ENCODE assay signal across 9 mouse cellular contexts in genomic region chr15:79126217-79126932, GRCm38 (mm10). TPM values are rescaled to one million over a fixed set of nuclear protein-coding genes. Genes with fewer than 3 reads are reported as not detected.
DNase-seq lines count a peak whose midpoint lies in the region; ATAC-seq and TF ChIP-seq lines count a peak whose summit lies in the region.
"Had no signal": no experiment of that assay in that cellular context is flagged by ENCODE, and none has a peak within 500 bp of the region (broad histone marks: within the 10 kb centered on the region; RNA-seq: fewer than 3 reads in every experiment).

No protein-coding gene starts in this region.

- H3K9ac ChIP-seq in kidney, postnatal 0 days (ENCODE audit: low read depth, low read length), result no peak overlapping the region
- H3K9ac ChIP-seq: neural tube, embryonic 12.5 days had no signal

- TF ChIP-seq CTCF in gastrocnemius, adult 2 months (IDR thresholded peaks at IDR 0.05), result peak; percentile 76
- peak; percentile 77 for TF ChIP-seq CTCF in kidney, postnatal 0 days (IDR thresholded peaks at IDR 0.05; ENCODE audit: low read depth)

- no peak overlapping the region for H3K4me2 ChIP-seq in kidney, postnatal 0 days (ENCODE audit: low read length)
- H3K4me2 ChIP-seq: neural tube, embryonic 12.5 days had no signal

- H3K4me3 ChIP-seq in gastrocnemius, adult 2 months, result no peak overlapping the region
- H3K4me3 ChIP-seq in kidney, postnatal 0 days (replicated peaks; ENCODE audit: low read depth, low read length), result no peak overlapping the region
- H3K4me3 ChIP-seq: neural tube, embryonic 12.5 days had no signal

- H3K36me3 ChIP-seq in kidney, postnatal 0 days (ENCODE audit: insufficient read depth, low read length), result peaks cover 66% of the 10 kb centered on the region

- H3K27ac ChIP-seq in gastrocnemius, adult 2 months, result no peak overlapping the region
- no peak overlapping the region for H3K27ac ChIP-seq in kidney, postnatal 0 days
- H3K27ac ChIP-seq: neural tube, embryonic 12.5 days had no signal

- ATAC-seq in kidney, postnatal 0 days (replicated peaks; ENCODE audit: low FRiP score, low read depth), result no peak
- ATAC-seq in megakaryocyte progenitor cell, adult 5-6 weeks (replicated peaks; ENCODE audit: poor library complexity), result peak; percentile 60

- DNase-seq in gastrocnemius, adult 2 months, result peak; percentile 72
- no peak for DNase-seq in gastrocnemius, postnatal 4 days (ENCODE audit: low spot score in 2 of 2)
- DNase-seq in spleen, postnatal 10 days (ENCODE audit: low spot score in 2 of 2), result peak; percentile 39 to 64
- no peak for DNase-seq in spleen, adult 12 weeks (ENCODE audit: low spot score)
- peak; percentile 59 for DNase-seq in cerebellum, adult 9-10 months
- DNase-seq in kidney, postnatal 0 days (ENCODE audit: low spot score), result peak; percentile 54
- no peak for DNase-seq in ovary, adult 18-20 months (ENCODE audit: low spot score)

- WGBS in kidney, postnatal 0 days, result 81% methylated on average over 13 of the region's 13 CpGs

- no peaks in the 10 kb centered on the region for H3K9me3 ChIP-seq in kidney, postnatal 0 days (replicated peaks; ENCODE audit: low read length)
- H3K9me3 ChIP-seq: neural tube, embryonic 12.5 days had no signal

- H3K27me3 ChIP-seq in kidney, postnatal 0 days (ENCODE audit: insufficient read depth, low read length), result no peaks in the 10 kb centered on the region
- H3K27me3 ChIP-seq: neural tube, embryonic 12.5 days had no signal

- intact Hi-C loops in gastrocnemius, adult 2 months (cut with DNase I), result loop anchor here (2.0 to 5.0 kb wide), 2 partner anchors 22 to 34 kb away; no protein-coding TSS in a partner anchor

- H3K4me1 ChIP-seq in kidney, postnatal 0 days (replicated peaks; ENCODE audit: insufficient read depth, low read length), result no peaks in the 10 kb centered on the region

RNA-seq across cellular contexts. Expression of gene Polr2f, which starts 14.4 kb away (rescaled TPM):
- 10 to 100 TPM; 61.0 to 87.7 TPM for total RNA-seq in gastrocnemius, adult 2 months (2021)
- total RNA-seq in gastrocnemius, postnatal 4 days (2021), result 10 to 100 TPM; 72.2 to 92.4 TPM
- 314 and 321 TPM in 2 replicates for polyA plus RNA-seq in kidney, postnatal 0 days (2015; fragmentation: Nextera tagmentation; extraction: Ambion mirVana)
- 76.7 and 114 TPM in 2 replicates for total RNA-seq in megakaryocyte progenitor cell, adult 5-6 weeks (2015)
- 88.6 and 104 TPM in 2 replicates for total RNA-seq in megakaryocyte progenitor cell, adult 5-6 weeks (2017)

RNA-seq across cellular contexts. Expression of gene 1700088E04Rik, which starts 14.7 kb away (rescaled TPM):
- 1 to 10 TPM; 1.1 to 1.2 TPM for total RNA-seq in gastrocnemius, adult 2 months (2021)
- 1 to 10 TPM in 1 of 2 experiments, under 1 TPM in 1; 0.96 to 1.6 TPM for total RNA-seq in gastrocnemius, postnatal 4 days (2021)
- 12.9 and 15.2 TPM in 2 replicates for polyA plus RNA-seq in kidney, postnatal 0 days (2015; fragmentation: Nextera tagmentation; extraction: Ambion mirVana)
- 0.99 TPM in 1 of 2 replicates, not detected in the other for total RNA-seq in megakaryocyte progenitor cell, adult 5-6 weeks (2015)
- total RNA-seq in megakaryocyte progenitor cell, adult 5-6 weeks (2017), result not detected in 2 replicates

RNA-seq across cellular contexts. Expression of gene Micall1, which starts 17.7 kb away (rescaled TPM):
- total RNA-seq in gastrocnemius, adult 2 months (2021), result 10 to 100 TPM; 11.2 to 14.5 TPM
- 10 to 100 TPM; 26.5 to 29.4 TPM for total RNA-seq in gastrocnemius, postnatal 4 days (2021)
- 5.9 and 6.6 TPM in 2 replicates for polyA plus RNA-seq in kidney, postnatal 0 days (2015; fragmentation: Nextera tagmentation; extraction: Ambion mirVana)
- 4.8 and 5.6 TPM in 2 replicates for total RNA-seq in megakaryocyte progenitor cell, adult 5-6 weeks (2015)
- 3.6 and 5.5 TPM in 2 replicates for total RNA-seq in megakaryocyte progenitor cell, adult 5-6 weeks (2017)

RNA-seq across cellular contexts. Expression of gene Sox10, which starts 38.7 kb away (rescaled TPM):
- under 1 TPM; 0.71 to 0.81 TPM for total RNA-seq in gastrocnemius, adult 2 months (2021)
- 10 to 100 TPM; 11.6 to 13.7 TPM for total RNA-seq in gastrocnemius, postnatal 4 days (2021)
- 0.23 and 0.25 TPM in 2 replicates for polyA plus RNA-seq in kidney, postnatal 0 days (2015; fragmentation: Nextera tagmentation; extraction: Ambion mirVana)
- total RNA-seq in megakaryocyte progenitor cell, adult 5-6 weeks (2015), result not detected in 2 replicates
- not detected in 2 replicates for total RNA-seq in megakaryocyte progenitor cell, adult 5-6 weeks (2017)

RNA-seq across cellular contexts. Expression of gene Eif3l, which starts 51.4 kb away (rescaled TPM):
- total RNA-seq in gastrocnemius, adult 2 months (2021), result 10 to 100 TPM; 53.6 to 54.0 TPM
- 100 to 1,000 TPM; 106 to 111 TPM for total RNA-seq in gastrocnemius, postnatal 4 days (2021)
- 199 and 218 TPM in 2 replicates for polyA plus RNA-seq in kidney, postnatal 0 days (2015; fragmentation: Nextera tagmentation; extraction: Ambion mirVana)
- total RNA-seq in megakaryocyte progenitor cell, adult 5-6 weeks (2015), result 192 and 203 TPM in 2 replicates
- 259 and 271 TPM in 2 replicates for total RNA-seq in megakaryocyte progenitor cell, adult 5-6 weeks (2017)

Comparison
In these comparisons a context has a peak if more than half of its experiments do, and no peak if none do; other contexts are left out.
1. DNase-seq: peak in gastrocnemius, adult 2 months (single experiment), spleen, postnatal 10 days (2 of 2), cerebellum, adult 9-10 months (single experiment) and kidney, postnatal 0 days (single experiment); none in gastrocnemius, postnatal 4 days (0 of 2), spleen, adult 12 weeks (single experiment) and ovary, adult 18-20 months (single experiment).